Mouse (Mus musculus): Measurements from ENCODE around the gene Thbs1.

The Thbs1 gene

GRCm38 (mm10) chr2:118113808-118114524 lies 2.3 kb downstream of the Thbs1 start:
- no peak for DNase-seq (ENCODE audit: low spot score in 2 of 2)

GRCm38 (mm10) chr2:118114671-118115070 lies 3.0 kb downstream of the Thbs1 start:
- no peak for DNase-seq (ENCODE audit: low spot score in 2 of 2)

GRCm38 (mm10) chr2:118115647-118116046 lies 4.0 kb downstream of the Thbs1 start:
- no peak for DNase-seq (ENCODE audit: low spot score in 2 of 2)

GRCm38 (mm10) chr2:118116180-118116579 lies 4.5 kb downstream of the Thbs1 start:
- DNase-seq (ENCODE audit: low spot score in 2 of 2): no peak

GRCm38 (mm10) chr2:118116754-118117290 lies 5.1 kb downstream of the Thbs1 start:
- no peak for DNase-seq (ENCODE audit: low spot score in 2 of 2)

GRCm38 (mm10) chr2:118117401-118117800 lies 5.7 kb downstream of the Thbs1 start:
- DNase-seq (ENCODE audit: low spot score in 2 of 2): no peak

GRCm38 (mm10) chr2:118118045-118118444 lies 6.4 kb downstream of the Thbs1 start:
- no peak for DNase-seq (ENCODE audit: low spot score in 2 of 2)

GRCm38 (mm10) chr2:118118515-118118914 lies 6.8 kb downstream of the Thbs1 start:
- no peak for DNase-seq (ENCODE audit: low spot score in 2 of 2)

GRCm38 (mm10) chr2:118119684-118120083 lies 8.0 kb downstream of the Thbs1 start:
- DNase-seq (ENCODE audit: low spot score in 2 of 2): no peak

- no peak for DNase-seq (ENCODE audit: low spot score in 2 of 2)
These were observed 8.4 kb downstream of the Thbs1 start for GRCm38 (mm10) chr2:118120095-118120494.

- DNase-seq (ENCODE audit: low spot score in 2 of 2): no peak
These were observed 9.1 kb downstream of the Thbs1 start for GRCm38 (mm10) chr2:118120751-118121150.

- DNase-seq (ENCODE audit: low spot score in 2 of 2): no peak
These were observed 10.6 kb downstream of the Thbs1 start for GRCm38 (mm10) chr2:118122291-118122690.

- no peak for DNase-seq (ENCODE audit: low spot score in 2 of 2)
These were observed 12.1 kb downstream of the Thbs1 start for GRCm38 (mm10) chr2:118123743-118124142.

GRCm38 (mm10) chr2:118124437-118124836 lies 12.8 kb downstream of the Thbs1 start:
- DNase-seq (ENCODE audit: low spot score in 2 of 2): no peak

- no peak for DNase-seq (ENCODE audit: low spot score in 2 of 2)
These were observed 13.7 kb downstream of the Thbs1 start for GRCm38 (mm10) chr2:118125211-118125939.

GRCm38 (mm10) chr2:118125943-118126470 lies 14.3 kb downstream of the Thbs1 start:
- DNase-seq (ENCODE audit: low spot score in 2 of 2): no peak

- no peak for DNase-seq (ENCODE audit: low spot score in 2 of 2)
These were observed 16.0 kb downstream of the Thbs1 start for GRCm38 (mm10) chr2:118127516-118128288.

GRCm38 (mm10) chr2:118128313-118128712 lies 16.6 kb downstream of the Thbs1 start:
- no peak for DNase-seq (ENCODE audit: low spot score in 2 of 2)

- no peak for DNase-seq (ENCODE audit: low spot score in 2 of 2)
These were observed 25.4 kb downstream of the Thbs1 start for GRCm38 (mm10) chr2:118137071-118137470.

- no peak for DNase-seq (ENCODE audit: low spot score in 2 of 2)
These were observed 26.1 kb downstream of the Thbs1 start for GRCm38 (mm10) chr2:118137776-118138175.

GRCm38 (mm10) chr2:118139261-118139660 lies 27.6 kb downstream of the Thbs1 start:
- DNase-seq (ENCODE audit: low spot score in 2 of 2): no peak

GRCm38 (mm10) chr2:118141651-118142050 lies 30.0 kb downstream of the Thbs1 start:
- DNase-seq (ENCODE audit: low spot score in 2 of 2): no peak

Data from frontal cortex, postnatal 10 days (tissue).